Comparison of ENCODE assay signal across 7 mouse cellular contexts in genomic region chr1:155083271-155084265, GRCm38 (mm10). TPM values are rescaled to one million over a fixed set of nuclear protein-coding genes. Genes with fewer than 3 reads are reported as not detected.
DNase-seq lines count a peak whose midpoint lies in the region; ATAC-seq and TF ChIP-seq lines count a peak whose summit lies in the region.

No protein-coding gene starts in this region.

- peak overlapping the region; percentile 91 for H3K27ac ChIP-seq in heart, adult 2 months
- H3K27ac ChIP-seq in limb, embryonic 15.5 days = peak overlapping the region; percentile 95
- peak overlapping the region; percentile 91 for H3K27ac ChIP-seq in midbrain, postnatal 0 days (ENCODE audit: low read depth, low read length)

- peaks cover 19% of the 10 kb centered on the region for H3K4me1 ChIP-seq in heart, adult 2 months (ENCODE audit: control insufficient read depth, insufficient read depth, low read length)
- peaks cover 59% of the 10 kb centered on the region for H3K4me1 ChIP-seq in limb, embryonic 15.5 days
- peaks cover 15% of the 10 kb centered on the region for H3K4me1 ChIP-seq in midbrain, postnatal 0 days (ENCODE audit: insufficient read depth, low read length)

- H3K27me3 ChIP-seq in heart, adult 2 months (ENCODE audit: control insufficient read depth, insufficient read depth, low read length) = no peaks in the 10 kb centered on the region
- no peaks in the 10 kb centered on the region for H3K27me3 ChIP-seq in limb, embryonic 15.5 days
- H3K27me3 ChIP-seq in midbrain, postnatal 0 days (ENCODE audit: insufficient read depth, low read length) = no peaks in the 10 kb centered on the region

- peak; percentile 97 for DNase-seq in adrenal gland, postnatal 14 days
- DNase-seq in embryo, embryonic 9.5 days (ENCODE audit: extremely low spot score) = peak; percentile 98
- DNase-seq in heart, adult 2 months = peak; percentile 97
- DNase-seq in kidney, adult 8-10 months = peak; percentile 94
- DNase-seq in midbrain, postnatal 0 days (ENCODE audit: low spot score) = peak; percentile 92
- DNase-seq in spleen, postnatal 10 days (ENCODE audit: low spot score in 2 of 2) = peak; percentile 65 to 86

- H3K79me2 ChIP-seq in heart, adult 2 months (replicated peaks; ENCODE audit: control insufficient read depth, insufficient read depth, low read length) = no peaks in the 10 kb centered on the region

- peak; percentile 33 for TF ChIP-seq CTCF in heart, adult 2 months (IDR thresholded peaks at IDR 0.05)
- no peak for TF ChIP-seq CTCF in midbrain, postnatal 0 days (IDR thresholded peaks at IDR 0.05)

- H3K9ac ChIP-seq in heart, adult 2 months (ENCODE audit: low read depth, low read length) = peak overlapping the region; percentile 75
- peak overlapping the region; percentile 55 for H3K9ac ChIP-seq in limb, embryonic 15.5 days
- H3K9ac ChIP-seq in midbrain, postnatal 0 days (replicated peaks; ENCODE audit: low read length, poor library complexity, severe bottlenecking) = peak overlapping the region; percentile 83

- TF ChIP-seq EP300 in heart, adult 2 months (IDR thresholded peaks at IDR 0.05; ENCODE audit: insufficient read depth, low read depth, low read length) = peak; percentile 91

- ATAC-seq in limb, embryonic 15.5 days (ENCODE audit: insufficient number of reproducible peaks, low FRiP score, low TSS enrichment, low read depth) = peak; percentile 95
- ATAC-seq in midbrain, postnatal 0 days (ENCODE audit: low FRiP score) = peak; percentile 91

- peak; percentile 25; the same call in 1 of the 2 replicates for TF ChIP-seq POLR2A in heart, adult 2 months (IDR thresholded peaks at IDR 0.05; ENCODE audit: insufficient read depth, low read depth, low read length)

- no peaks in the 10 kb centered on the region for H3K9me3 ChIP-seq in limb, embryonic 15.5 days
- no peaks in the 10 kb centered on the region for H3K9me3 ChIP-seq in midbrain, postnatal 0 days (ENCODE audit: low read length)

- H3K4me2 ChIP-seq in limb, embryonic 15.5 days = peak overlapping the region; percentile 81
- peak overlapping the region; percentile 82 for H3K4me2 ChIP-seq in midbrain, postnatal 0 days (ENCODE audit: low read depth, low read length, poor library complexity, severe bottlenecking)

- intact Hi-C loops in heart, adult 2 months (cut with DNase I) = no loop called here

- H3K4me3 ChIP-seq in heart, adult 2 months = peak overlapping the region; percentile 77
- H3K4me3 ChIP-seq in limb, embryonic 15.5 days = peak overlapping the region; percentile 50
- peak overlapping the region; percentile 44 for H3K4me3 ChIP-seq in midbrain, postnatal 0 days (ENCODE audit: low read depth, low read length)

- peaks cover 3% of the 10 kb centered on the region; the same call in 1 of the 2 replicates for H3K36me3 ChIP-seq in heart, adult 2 months (ENCODE audit: control insufficient read depth, insufficient read depth, low read length)
- no peaks in the 10 kb centered on the region for H3K36me3 ChIP-seq in limb, embryonic 15.5 days
- no peaks in the 10 kb centered on the region for H3K36me3 ChIP-seq in midbrain, postnatal 0 days (ENCODE audit: insufficient read depth, low read length)

- WGBS in heart, adult 2 months = 2% methylated on average over 62 of the region's 77 CpGs
- 2% methylated on average over 49 of the region's 77 CpGs for WGBS in limb, embryonic 15.5 days
- 1% methylated on average over 41 of the region's 77 CpGs for WGBS in midbrain, postnatal 0 days

RNA-seq across cellular contexts. Expression of gene Ier5, which starts 15.9 kb away (rescaled TPM):
- 11.1 and 12.9 TPM in 2 replicates for total RNA-seq in adrenal gland, postnatal 14 days (2021)
- 10 to 100 TPM; 12.5 to 16.8 TPM for total RNA-seq in heart, adult 2 months (2021)
- polyA plus RNA-seq in heart, adult 2 months (2012; rRNA removed) = 9.8 and 13.5 TPM in 2 replicates
- polyA plus RNA-seq in limb, embryonic 15.5 days (2015; fragmentation: Nextera tagmentation; extraction: Ambion mirVana) = 5.5 and 7.1 TPM in 2 replicates
- total RNA-seq in midbrain, postnatal 0 days (2014; rRNA removed) = 30.1 and 44.2 TPM in 2 replicates
- polyA plus RNA-seq in midbrain, postnatal 0 days (2015; fragmentation: Nextera tagmentation; extraction: Ambion mirVana) = 3.9 and 4.0 TPM in 2 replicates

Comparison
In these comparisons a context has a peak if more than half of its experiments do, and no peak if none do; other contexts are left out.
1. Peak in every context shown above with its lines: DNase-seq, ATAC-seq, H3K4me3 ChIP-seq and H3K27ac ChIP-seq.